Mouse (Mus musculus): ENCODE data around the gene Neurod2. TPM values are rescaled to one million over a fixed set of nuclear protein-coding genes. Genes with fewer than 3 reads are reported as not detected.

Gene Neurod2
- total and polyA plus RNA-seq, 3 experiments = not detected

GRCm38 (mm10) chr11:98328371-98329069 lies 928 bp downstream of the Neurod2 start:
- H3K4me3 ChIP-seq = peak overlapping the region; percentile 32; the same call in 1 of the 2 replicates
- H3K36me3 ChIP-seq (ENCODE audit: control insufficient read depth, insufficient read depth, low read length) = no peaks in the 10 kb centered on the region
- H3K4me1 ChIP-seq (ENCODE audit: control insufficient read depth, insufficient read depth, low read length) = no peaks in the 10 kb centered on the region
- H3K27me3 ChIP-seq (ENCODE audit: control insufficient read depth, insufficient read depth, low read length) = peaks cover 36% of the 10 kb centered on the region
- no peaks in the 10 kb centered on the region for H3K79me2 ChIP-seq (replicated peaks; ENCODE audit: control insufficient read depth, insufficient read depth, low read length)
- no peak overlapping the region for H3K27ac ChIP-seq
- TF ChIP-seq CTCF (IDR thresholded peaks at IDR 0.05) (no peak), POLR2A (IDR thresholded peaks at IDR 0.05; ENCODE audit: insufficient read depth, low read depth, low read length) (no peak), EP300 (IDR thresholded peaks at IDR 0.05; ENCODE audit: insufficient read depth, low read depth, low read length) (no peak)
- WGBS = 3% methylated on average over 53 of the region's 56 CpGs
- H3K9ac ChIP-seq (ENCODE audit: low read depth, low read length) = no peak overlapping the region
- intact Hi-C loops (cut with DNase I) = loop anchor here (5.0 kb wide), 1 partner anchor 66 kb away; no protein-coding TSS in a partner anchor
- DNase-seq = peak in 1 of 2 experiments; percentile 42

- Histone ChIP-seq H3K4me1 (ENCODE audit: control insufficient read depth, insufficient read depth, low read length) (no peaks in the 10 kb centered on the region), H3K4me3 (peak overlapping the region; percentile 32), H3K27me3 (ENCODE audit: control insufficient read depth, insufficient read depth, low read length) (peaks cover 36% of the 10 kb centered on the region), H3K9ac (ENCODE audit: low read depth, low read length) (no peak overlapping the region), H3K27ac (no peak overlapping the region), H3K79me2 (replicated peaks; ENCODE audit: control insufficient read depth, insufficient read depth, low read length) (no peaks in the 10 kb centered on the region), H3K36me3 (ENCODE audit: control insufficient read depth, insufficient read depth, low read length) (no peaks in the 10 kb centered on the region)
- intact Hi-C loops (cut with DNase I) = loop anchor here (5.0 kb wide), 1 partner anchor 66 kb away; no protein-coding TSS in a partner anchor
- DNase-seq = no peak
- 2% methylated on average over 35 of the region's 35 CpGs for WGBS
- TF ChIP-seq CTCF (IDR thresholded peaks at IDR 0.05) (no peak), POLR2A (IDR thresholded peaks at IDR 0.05; ENCODE audit: insufficient read depth, low read depth, low read length) (no peak), EP300 (IDR thresholded peaks at IDR 0.05; ENCODE audit: insufficient read depth, low read depth, low read length) (no peak)
These were observed 1.4 kb downstream of the Neurod2 start for GRCm38 (mm10) chr11:98328031-98328370.

- DNase-seq = peak in 1 of 2 experiments; percentile 22
These were observed 2.1 kb downstream of the Neurod2 start for GRCm38 (mm10) chr11:98327136-98328030.

GRCm38 (mm10) chr11:98326741-98327135 lies 2.7 kb downstream of the Neurod2 start:
- intact Hi-C loops (cut with DNase I) = loop anchor here (5.0 kb wide), 1 partner anchor 64 kb away; no protein-coding TSS in a partner anchor
- Histone ChIP-seq H3K4me1 (ENCODE audit: control insufficient read depth, insufficient read depth, low read length) (no peaks in the 10 kb centered on the region), H3K4me3 (peak overlapping the region; percentile 32), H3K36me3 (ENCODE audit: control insufficient read depth, insufficient read depth, low read length) (no peaks in the 10 kb centered on the region), H3K27ac (no peak overlapping the region), H3K79me2 (replicated peaks; ENCODE audit: control insufficient read depth, insufficient read depth, low read length) (no peaks in the 10 kb centered on the region), H3K9ac (ENCODE audit: low read depth, low read length) (no peak overlapping the region), H3K27me3 (ENCODE audit: control insufficient read depth, insufficient read depth, low read length) (peaks cover 36% of the 10 kb centered on the region)
- no peak for TF ChIP-seq EP300 (IDR thresholded peaks at IDR 0.05; ENCODE audit: insufficient read depth, low read depth, low read length)
- no peak for TF ChIP-seq POLR2A (IDR thresholded peaks at IDR 0.05; ENCODE audit: insufficient read depth, low read depth, low read length)
- TF ChIP-seq CTCF (IDR thresholded peaks at IDR 0.05) = no peak
- 2% methylated on average over 19 of the region's 19 CpGs for WGBS
- DNase-seq = no peak

More at GRCm38 (mm10) chr11:98327136-98328030, 2.1 kb downstream of the Neurod2 start:
- WGBS = 2% methylated on average over 97 of the region's 97 CpGs
- Histone ChIP-seq H3K27ac (no peak overlapping the region), H3K9ac (ENCODE audit: low read depth, low read length) (no peak overlapping the region), H3K4me3 (peak overlapping the region; percentile 32), H3K4me1 (ENCODE audit: control insufficient read depth, insufficient read depth, low read length) (no peaks in the 10 kb centered on the region), H3K36me3 (ENCODE audit: control insufficient read depth, insufficient read depth, low read length) (no peaks in the 10 kb centered on the region), H3K27me3 (ENCODE audit: control insufficient read depth, insufficient read depth, low read length) (peaks cover 36% of the 10 kb centered on the region), H3K79me2 (replicated peaks; ENCODE audit: control insufficient read depth, insufficient read depth, low read length) (no peaks in the 10 kb centered on the region)
- no peak for TF ChIP-seq CTCF (IDR thresholded peaks at IDR 0.05)
- TF ChIP-seq EP300 (IDR thresholded peaks at IDR 0.05; ENCODE audit: insufficient read depth, low read depth, low read length) = no peak
- intact Hi-C loops (cut with DNase I) = loop anchor here (5.0 kb wide), 1 partner anchor 65 kb away; no protein-coding TSS in a partner anchor

GRCm38 (mm10) chr11:98325821-98326218 lies 3.6 kb downstream of the Neurod2 start:
- H3K27ac ChIP-seq = no peak overlapping the region
- no peaks in the 10 kb centered on the region for H3K79me2 ChIP-seq (replicated peaks; ENCODE audit: control insufficient read depth, insufficient read depth, low read length)
- H3K9ac ChIP-seq (ENCODE audit: low read depth, low read length) = no peak overlapping the region
- H3K4me3 ChIP-seq = no peak overlapping the region
- no peaks in the 10 kb centered on the region for H3K36me3 ChIP-seq (ENCODE audit: control insufficient read depth, insufficient read depth, low read length)
- intact Hi-C loops (cut with DNase I) = loop anchor here (5.0 kb wide), 1 partner anchor 64 kb away; no protein-coding TSS in a partner anchor
- 5% methylated on average over 21 of the region's 22 CpGs for WGBS
- DNase-seq = no peak
- peaks cover 40% of the 10 kb centered on the region for H3K27me3 ChIP-seq (ENCODE audit: control insufficient read depth, insufficient read depth, low read length)
- H3K4me1 ChIP-seq (ENCODE audit: control insufficient read depth, insufficient read depth, low read length) = no peaks in the 10 kb centered on the region
- TF ChIP-seq POLR2A (IDR thresholded peaks at IDR 0.05; ENCODE audit: insufficient read depth, low read depth, low read length) (no peak), CTCF (IDR thresholded peaks at IDR 0.05) (no peak), EP300 (IDR thresholded peaks at IDR 0.05; ENCODE audit: insufficient read depth, low read depth, low read length) (no peak)

All from heart, adult 2 months (tissue).